Mouse (Mus musculus): ENCODE measurements around the gene Srsf9.

GRCm38 (mm10) chr5:115312816-115313667 is 13.9 kb upstream of the Srsf9 start:
- no peak for TF ChIP-seq CTCF (IDR thresholded peaks at IDR 0.05; ENCODE audit: low read depth)
- TF ChIP-seq EP300 (optimal IDR thresholded peaks at IDR 0.05) = no peak

Measured in stomach, postnatal 0 days (tissue).